Mouse (Mus musculus): ENCODE results near the gene Hp1bp3. TPM values are rescaled to one million over a fixed set of nuclear protein-coding genes. Genes with fewer than 3 reads are reported as not detected.

The Hp1bp3 gene
- total and polyA plus RNA-seq, 3 experiments, result 61.9 to 78.2 (median 66.9) TPM

DNA sequence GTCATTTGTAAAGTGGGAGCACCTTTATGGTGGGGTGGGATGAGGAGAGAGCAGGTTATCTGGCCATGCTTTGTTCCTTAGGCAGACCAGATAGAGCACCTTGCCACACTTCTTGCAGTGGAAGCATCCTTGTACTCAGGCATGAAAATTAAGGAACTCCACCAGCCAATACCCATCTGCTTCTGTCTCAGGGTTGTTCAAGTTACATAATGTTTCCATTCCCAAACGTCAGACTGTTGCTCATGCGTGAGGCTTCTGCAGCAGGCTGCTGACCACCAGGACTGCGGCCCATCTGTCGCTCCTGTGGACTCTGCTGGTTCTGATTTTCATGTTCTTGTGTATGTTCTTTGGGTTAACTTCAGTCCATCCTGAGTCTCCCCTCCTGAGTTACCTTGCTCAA, 35.4 kb upstream of the Hp1bp3 start:
- no peak for TF ChIP-seq E2F4 (IDR thresholded peaks at IDR 0.05; ENCODE audit: insufficient replicate concordance, low read depth, low read length)
- no peak for TF ChIP-seq SMC3 (IDR thresholded peaks at IDR 0.05; ENCODE audit: low read depth, low read length)
- TF ChIP-seq JUND (conservative IDR thresholded peaks at IDR 0.05; ENCODE audit: low read depth, low read length), result no peak
- no peak for TF ChIP-seq HCFC1 (IDR thresholded peaks at IDR 0.05; ENCODE audit: low read depth, low read length)
- TF ChIP-seq ZC3H11A (IDR thresholded peaks at IDR 0.05; ENCODE audit: low read depth, low read length), result no peak
- no peak for TF ChIP-seq TBP (conservative IDR thresholded peaks at IDR 0.05; ENCODE audit: low read depth, low read length)
- in situ Hi-C loops (cut with MboI; ENCODE audit: low pct_ligation_motif_present, low pct_unique_long_range_greater_than_20kb, low sequenced_read_pairs), result no loop called here
- DNase-seq (ENCODE audit: extremely low read depth), result no peak
- H3K27me3 ChIP-seq (replicated peaks), result no peaks in the 10 kb centered on the region
- dilution Hi-C loops (cut with MboI; ENCODE audit: extremely low pct_ligation_motif_present, extremely low pct_unique_long_range_greater_than_20kb, low sequenced_read_pairs), result no loop called here
- no peak overlapping the region for H3K4me2 ChIP-seq (ENCODE audit: insufficient read depth, low read depth, poor library complexity, severe bottlenecking)
- no peak overlapping the region for H3K4me3 ChIP-seq (replicated peaks in 1 of 3; ENCODE audit: low read depth in 2 of 3, low read length in 2 of 3, poor library complexity in 1 of 3)
- no peak overlapping the region for H3K9ac ChIP-seq (ENCODE audit: insufficient read depth, low read depth)
- peaks cover 0 to 6% of the 10 kb centered on the region in 2 experiments; a peak in 1 of 4 replicates for H3K4me1 ChIP-seq (ENCODE audit: control insufficient read depth in 1 of 2, insufficient read depth in 2 of 2)
- H3K79me2 ChIP-seq (replicated peaks; ENCODE audit: control insufficient read depth, extremely low read depth, insufficient read depth, poor library complexity, severe bottlenecking), result no peaks in the 10 kb centered on the region
- no peaks in the 10 kb centered on the region for H3K9me3 ChIP-seq (replicated peaks; ENCODE audit: low read length)
- H3K36me3 ChIP-seq (replicated peaks in 1 of 2; ENCODE audit: control insufficient read depth in 1 of 2, insufficient read depth in 1 of 2, low read length in 1 of 2), result peaks cover 73 to 94% of the 10 kb centered on the region in 2 experiments
- H3K27ac ChIP-seq (ENCODE audit: insufficient read depth, low read depth), result no peak overlapping the region

DNA sequence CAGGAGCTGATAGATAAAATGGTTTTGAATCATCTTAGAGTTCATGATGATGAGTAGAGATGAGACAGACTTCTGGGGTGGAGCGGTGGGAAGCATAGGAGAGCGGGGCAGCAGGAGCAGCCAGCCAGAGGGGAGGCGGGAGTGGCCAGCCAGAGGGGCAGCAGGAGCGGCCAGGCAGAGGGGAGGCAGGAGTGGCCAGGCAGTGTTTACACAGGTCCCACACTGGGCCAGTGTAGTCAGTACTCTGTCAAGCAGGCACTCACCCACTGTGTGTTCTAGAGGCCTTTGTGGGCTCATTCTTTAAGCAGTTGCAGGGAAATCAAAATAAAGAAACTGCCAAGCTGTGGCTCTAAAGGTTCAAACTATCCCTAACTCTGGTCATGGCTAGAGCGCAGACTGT, 32.0 kb upstream of the Hp1bp3 start:
- in situ Hi-C loops (cut with MboI; ENCODE audit: low pct_ligation_motif_present, low pct_unique_long_range_greater_than_20kb, low sequenced_read_pairs), result no loop called here
- no peaks in the 10 kb centered on the region for H3K9me3 ChIP-seq (replicated peaks; ENCODE audit: low read length)
- no peak overlapping the region for H3K4me3 ChIP-seq (replicated peaks in 1 of 3; ENCODE audit: low read depth in 2 of 3, low read length in 2 of 3, poor library complexity in 1 of 3)
- H3K27ac ChIP-seq (ENCODE audit: insufficient read depth, low read depth), result no peak overlapping the region
- H3K79me2 ChIP-seq (replicated peaks; ENCODE audit: control insufficient read depth, extremely low read depth, insufficient read depth, poor library complexity, severe bottlenecking), result no peaks in the 10 kb centered on the region
- no peaks in the 10 kb centered on the region for H3K27me3 ChIP-seq (replicated peaks)
- TF ChIP-seq MAX (IDR thresholded peaks at IDR 0.05; ENCODE audit: low read length) (no peak), MYC (IDR thresholded peaks at IDR 0.05; ENCODE audit: low read depth, low read length) (no peak), JUN (IDR thresholded peaks at IDR 0.05; ENCODE audit: insufficient read depth, low read depth, low read length) (no peak), ELF1 (IDR thresholded peaks at IDR 0.05; ENCODE audit: low read depth, low read length) (no peak), ZMIZ1 (IDR thresholded peaks at IDR 0.05; ENCODE audit: low read depth, low read length) (no peak), E2F4 (IDR thresholded peaks at IDR 0.05; ENCODE audit: insufficient replicate concordance, low read depth, low read length) (no peak), SIN3A (IDR thresholded peaks at IDR 0.05; ENCODE audit: low read length) (no peak), EP300 (IDR thresholded peaks at IDR 0.05; ENCODE audit: low read length) (no peak), ZNF384 (IDR thresholded peaks at IDR 0.05; ENCODE audit: low read depth, low read length) (no peak), GABPA (IDR thresholded peaks at IDR 0.05; ENCODE audit: insufficient replicate concordance, low read depth, low read length) (no peak), ZKSCAN1 (IDR thresholded peaks at IDR 0.05; ENCODE audit: borderline replicate concordance, low read depth, low read length) (no peak)
- no peak overlapping the region for H3K9ac ChIP-seq (ENCODE audit: insufficient read depth, low read depth)
- dilution Hi-C loops (cut with MboI; ENCODE audit: extremely low pct_ligation_motif_present, extremely low pct_unique_long_range_greater_than_20kb, low sequenced_read_pairs), result no loop called here
- DNase-seq (ENCODE audit: extremely low read depth), result no peak
- peaks cover 73 to 92% of the 10 kb centered on the region in 2 experiments for H3K36me3 ChIP-seq (replicated peaks in 1 of 2; ENCODE audit: control insufficient read depth in 1 of 2, insufficient read depth in 1 of 2, low read length in 1 of 2)
- no peak overlapping the region for H3K4me2 ChIP-seq (ENCODE audit: insufficient read depth, low read depth, poor library complexity, severe bottlenecking)
- H3K4me1 ChIP-seq (ENCODE audit: control insufficient read depth in 1 of 2, insufficient read depth in 2 of 2), result peaks cover 0 to 6% of the 10 kb centered on the region in 2 experiments; a peak in 1 of 4 replicates
